10 mouse cellular contexts compared by ENCODE assay signal in the genomic region with DNA sequence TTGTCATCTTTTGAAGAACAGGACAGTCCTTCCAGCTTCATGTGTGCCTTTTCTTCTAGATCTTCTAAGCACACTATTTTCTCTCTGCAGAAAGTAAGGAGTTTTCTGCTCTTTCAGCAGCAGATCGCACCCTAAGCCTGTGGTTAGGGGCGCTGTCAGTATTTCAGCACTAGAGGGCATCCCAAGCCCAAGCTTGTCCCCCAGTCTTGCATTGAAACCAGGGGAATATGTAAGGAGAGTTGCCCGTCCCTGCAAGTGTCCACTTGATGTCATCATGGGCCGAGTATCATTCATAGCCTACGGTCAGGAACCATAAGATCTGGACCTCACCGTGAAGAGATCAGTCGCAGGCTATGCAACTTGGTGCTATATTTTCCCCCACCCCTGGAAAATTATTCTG. TPM values are rescaled to one million over a fixed set of nuclear protein-coding genes. Genes with fewer than 3 reads are reported as not detected.
DNase-seq lines count a peak whose midpoint lies in the region; ATAC-seq lines count a peak whose summit lies in the region.
"Had no signal": no experiment of that assay in that cellular context is flagged by ENCODE, and none has a peak within 500 bp of the region (broad histone marks: within the 10 kb centered on the region; RNA-seq: fewer than 3 reads in every experiment).

No protein-coding gene starts in this region.

- DNase-seq in left cerebral cortex, postnatal 4 days, result peak; percentile 26
- DNase-seq in left cerebral cortex, postnatal 25 days (ENCODE audit: low spot score in 2 of 2), result no peak
- peak; percentile 25 for DNase-seq in R1 (ENCODE audit: low read depth, low spot score)
- DNase-seq in heart, postnatal 14 days, result peak; percentile 25 to 48
- DNase-seq in thymus, postnatal 0 days (ENCODE audit: low spot score), result no peak
- no peak for DNase-seq in spleen, adult 12 weeks (ENCODE audit: low spot score)

- H3K4me1 ChIP-seq in lung, embryonic 16.5 days (replicated peaks; ENCODE audit: control insufficient read depth, insufficient read depth, low read length), result no peaks in the 10 kb centered on the region
- H3K4me1 ChIP-seq: midbrain, embryonic 12.5 days had no signal

- H3K36me3 ChIP-seq in lung, embryonic 16.5 days (ENCODE audit: control insufficient read depth, insufficient read depth, low read length), result no peaks in the 10 kb centered on the region
- H3K36me3 ChIP-seq: midbrain, embryonic 12.5 days had no signal

- H3K4me3 ChIP-seq in lung, embryonic 16.5 days (ENCODE audit: low read length), result no peak overlapping the region
- H3K4me3 ChIP-seq: erythroblast, embryonic 14.5 days; midbrain, embryonic 12.5 days had no signal

- 41% methylated on average over 7 of the region's 7 CpGs for WGBS in lung, embryonic 16.5 days

- peak; percentile 77 for ATAC-seq in lung, embryonic 16.5 days (ENCODE audit: low read depth)
- no peak for ATAC-seq in CD4-positive, CD25-positive, alpha-beta regulatory T cell, adult 4 months

- H3K9me3 ChIP-seq in lung, embryonic 16.5 days (ENCODE audit: control insufficient read depth, low read length), result no peaks in the 10 kb centered on the region

- H3K4me2 ChIP-seq in lung, embryonic 16.5 days (ENCODE audit: low read depth, low read length), result no peak overlapping the region
- H3K4me2 ChIP-seq: midbrain, embryonic 12.5 days had no signal

- no peak overlapping the region for H3K9ac ChIP-seq in lung, embryonic 16.5 days (ENCODE audit: low read length)
- H3K9ac ChIP-seq: midbrain, embryonic 12.5 days had no signal

- intact Hi-C loops in left cerebral cortex, postnatal 4 days (cut with DNase I), result no loop called here
- intact Hi-C loops in left cerebral cortex, postnatal 25 days (cut with DNase I), result loop anchor here (2.0 kb wide), 1 partner anchor 121 kb away; no protein-coding TSS in a partner anchor
- intact Hi-C loops in heart, postnatal 14 days (cut with DNase I), result loop anchor here (2.0 kb wide), 1 partner anchor 121 kb away; no protein-coding TSS in a partner anchor

- no peaks in the 10 kb centered on the region for H3K27me3 ChIP-seq in lung, embryonic 16.5 days (ENCODE audit: control insufficient read depth, insufficient read depth, low read depth, low read length)

- no peak overlapping the region for H3K27ac ChIP-seq in lung, embryonic 16.5 days (ENCODE audit: low read length)
- H3K27ac ChIP-seq: midbrain, embryonic 12.5 days had no signal

RNA-seq across cellular contexts. Expression of gene Rbp1, which starts 4.8 kb away (rescaled TPM):
- 1 to 10 TPM; 9.1 to 9.6 TPM for total RNA-seq in left cerebral cortex, postnatal 4 days (2021)
- 1 to 10 TPM; 6.8 to 7.3 TPM for total RNA-seq in left cerebral cortex, postnatal 25 days (2021)
- 1 to 10 TPM; 7.6 to 8.2 TPM for total RNA-seq in heart, postnatal 14 days (2021)
- 96.5 and 102 TPM in 2 replicates for polyA plus RNA-seq in lung, embryonic 16.5 days (2015; fragmentation: Nextera tagmentation; extraction: Ambion mirVana)
- polyA plus RNA-seq in CD4-positive, CD25-positive, alpha-beta regulatory T cell, adult 4 months (2017; shearing (Covaris generic)), result under 1 TPM in 1 of 2 experiments, not detected in 1; 0.29 TPM
- polyA plus RNA-seq in thymus, postnatal 0 days (2015; fragmentation: Nextera tagmentation; extraction: Ambion mirVana), result 11.0 and 11.3 TPM in 2 replicates

Comparison
In these comparisons a context has a peak if more than half of its experiments do, and no peak if none do; other contexts are left out.
1. DNase-seq: peak in left cerebral cortex, postnatal 4 days (single experiment), R1 (single experiment) and heart, postnatal 14 days (2 of 2); none in left cerebral cortex, postnatal 25 days (0 of 2), thymus, postnatal 0 days (single experiment) and spleen, adult 12 weeks (single experiment).